Mouse (Mus musculus): ENCODE measurements at regions not wholly inside any gene's neighbourhood (a gene's known extent, or its start where the extent isn't known, plus 50 kb on each side); places are given as distances from the start of the nearest gene placed in this dataset.

GRCm38 (mm10) chr1:40967768-40968504, 162.5 kb downstream of the Tmem182 start:
- Histone ChIP-seq H3K4me3 (ENCODE audit: insufficient read depth in 1 of 2, low read depth in 2 of 2, low read length in 2 of 2) (no peak overlapping the region), H3K4me2 (ENCODE audit: low read depth) (no peak overlapping the region), H3K4me1 (replicated peaks; ENCODE audit: control insufficient read depth in 2 of 2, insufficient read depth in 2 of 2, low read length in 1 of 2) (no peaks in the 10 kb centered on the region), H3K9me3 (ENCODE audit: control insufficient read depth, low read length) (no peaks in the 10 kb centered on the region), H3K9ac (replicated peaks) (no peak overlapping the region), H3K27me3 (ENCODE audit: control insufficient read depth, insufficient read depth, low read length) (no peaks in the 10 kb centered on the region), H3K36me3 (replicated peaks; ENCODE audit: control insufficient read depth, insufficient read depth, low read depth) (no peaks in the 10 kb centered on the region), H3K27ac (no peak overlapping the region)
- ATAC-seq (ENCODE audit: insufficient read depth) (no peak), DNase-seq (ENCODE audit: low read depth in 3 of 3, low spot score in 3 of 3) (no peak)
- TF ChIP-seq CTCF (IDR thresholded peaks at IDR 0.05; ENCODE audit: low read depth) (no peak), EP300 (IDR thresholded peaks at IDR 0.05; ENCODE audit: low read depth) (no peak)
- WGBS (ENCODE audit: insufficient replicate concordance): 63% methylated on average over 17 of the region's 17 CpGs

DNA sequence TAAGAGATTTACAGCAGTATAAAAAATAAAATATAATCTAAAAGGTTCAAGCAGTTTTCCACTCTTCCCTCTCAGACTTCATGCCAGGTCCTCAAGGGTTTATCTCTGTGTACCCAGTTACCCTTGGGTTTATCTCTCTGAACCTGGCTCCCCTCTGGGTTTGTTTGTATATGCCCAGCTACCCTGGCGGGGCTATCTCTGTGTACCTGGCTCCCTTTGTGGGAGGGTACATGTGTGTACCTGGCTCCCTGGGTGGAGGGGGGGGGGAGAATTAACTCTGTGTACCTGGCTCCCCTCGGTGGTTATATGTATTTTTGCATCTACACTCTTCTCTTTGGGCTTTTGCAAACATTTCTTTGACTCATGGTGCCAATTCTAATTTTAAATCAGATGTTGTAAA, 178.4 kb downstream of the Tmem182 start:
- Histone ChIP-seq H3K4me3 (ENCODE audit: insufficient read depth in 1 of 2, low read depth in 2 of 2, low read length in 2 of 2) (no peak overlapping the region), H3K4me1 (replicated peaks; ENCODE audit: control insufficient read depth in 2 of 2, insufficient read depth in 2 of 2, low read length in 1 of 2) (no peaks in the 10 kb centered on the region), H3K4me2 (ENCODE audit: low read depth) (no peak overlapping the region), H3K27me3 (ENCODE audit: control insufficient read depth, insufficient read depth, low read length) (no peaks in the 10 kb centered on the region), H3K36me3 (replicated peaks; ENCODE audit: control insufficient read depth, insufficient read depth, low read depth) (no peaks in the 10 kb centered on the region), H3K9me3 (ENCODE audit: control insufficient read depth, low read length) (no peaks in the 10 kb centered on the region), H3K27ac (no peak overlapping the region), H3K9ac (replicated peaks) (no peak overlapping the region)
- WGBS (ENCODE audit: insufficient replicate concordance): 19% methylated on average over 2 of the region's 2 CpGs
- ATAC-seq (ENCODE audit: insufficient read depth) (no peak), DNase-seq (ENCODE audit: low read depth in 3 of 3, low spot score in 3 of 3) (no peak)
- no peak for TF ChIP-seq CTCF (IDR thresholded peaks at IDR 0.05; ENCODE audit: low read depth)
- TF ChIP-seq EP300 (IDR thresholded peaks at IDR 0.05; ENCODE audit: low read depth): no peak

DNA sequence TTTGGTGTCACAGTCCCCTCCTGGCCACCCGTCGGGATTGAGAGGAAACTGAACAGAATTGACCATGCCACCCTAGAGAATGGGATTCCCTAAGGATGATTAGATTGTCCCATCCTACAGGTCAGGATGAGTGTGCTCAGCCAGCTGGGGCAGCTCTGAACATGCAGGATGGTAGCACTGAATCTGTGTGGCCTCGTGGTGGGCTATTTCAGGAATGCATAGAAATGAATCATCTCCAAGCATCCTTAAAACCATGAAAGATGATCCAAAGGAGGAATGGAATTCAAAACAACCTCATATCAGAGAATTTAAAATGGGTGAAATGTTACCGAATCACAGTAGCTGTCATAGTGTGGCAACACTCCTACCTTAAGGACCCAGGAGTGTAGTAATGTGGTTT, 187.9 kb downstream of the Tmem182 start:
- H3K4me1 ChIP-seq (replicated peaks; ENCODE audit: control insufficient read depth in 2 of 2, insufficient read depth in 2 of 2, low read length in 1 of 2): no peaks in the 10 kb centered on the region
- 62% methylated on average over 4 of the region's 4 CpGs for WGBS (ENCODE audit: insufficient replicate concordance)
- TF ChIP-seq EP300 (IDR thresholded peaks at IDR 0.05; ENCODE audit: low read depth) (no peak), CTCF (IDR thresholded peaks at IDR 0.05; ENCODE audit: low read depth) (no peak)
- DNase-seq (ENCODE audit: low read depth in 3 of 3, low spot score in 3 of 3) (no peak), ATAC-seq (ENCODE audit: insufficient read depth) (no peak)
- no peaks in the 10 kb centered on the region for H3K36me3 ChIP-seq (replicated peaks; ENCODE audit: control insufficient read depth, insufficient read depth, low read depth)
- no peak overlapping the region for H3K4me3 ChIP-seq (ENCODE audit: insufficient read depth in 1 of 2, low read depth in 2 of 2, low read length in 2 of 2)
- H3K9me3 ChIP-seq (ENCODE audit: control insufficient read depth, low read length): no peaks in the 10 kb centered on the region
- no peaks in the 10 kb centered on the region for H3K27me3 ChIP-seq (ENCODE audit: control insufficient read depth, insufficient read depth, low read length)
- H3K9ac ChIP-seq (replicated peaks): no peak overlapping the region
- no peak overlapping the region for H3K4me2 ChIP-seq (ENCODE audit: low read depth)
- no peak overlapping the region for H3K27ac ChIP-seq

GRCm38 (mm10) chr1:41001154-41001949, 196.0 kb downstream of the Tmem182 start:
- no peak for DNase-seq (ENCODE audit: low read depth in 3 of 3, low spot score in 3 of 3)
- Histone ChIP-seq H3K4me1 (replicated peaks; ENCODE audit: control insufficient read depth in 2 of 2, insufficient read depth in 2 of 2, low read length in 1 of 2) (no peaks in the 10 kb centered on the region), H3K36me3 (replicated peaks; ENCODE audit: control insufficient read depth, insufficient read depth, low read depth) (no peaks in the 10 kb centered on the region)

DNA sequence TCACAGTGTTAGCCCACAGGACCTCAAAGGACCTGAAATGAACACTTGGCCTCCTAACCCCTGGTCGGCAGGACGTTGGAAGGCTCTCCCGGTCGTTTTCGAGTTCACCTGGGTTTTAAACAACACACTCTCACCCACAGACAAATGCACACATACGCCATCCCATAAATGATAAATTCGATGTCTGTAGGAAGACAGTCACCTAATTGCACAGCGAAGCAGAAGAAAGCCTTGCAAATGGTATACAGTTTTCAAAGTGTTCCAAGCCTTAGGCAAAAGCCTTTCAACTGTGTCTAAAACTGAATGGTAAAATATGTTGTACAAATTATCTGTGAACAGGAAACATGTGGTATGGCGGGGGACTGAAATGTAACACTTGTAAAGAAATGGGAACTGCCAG, 196.6 kb downstream of the Tmem182 start:
- Histone ChIP-seq H3K36me3 (replicated peaks; ENCODE audit: control insufficient read depth, insufficient read depth, low read depth) (no peaks in the 10 kb centered on the region), H3K27me3 (ENCODE audit: control insufficient read depth, insufficient read depth, low read length) (no peaks in the 10 kb centered on the region), H3K4me2 (ENCODE audit: low read depth) (no peak overlapping the region), H3K9me3 (ENCODE audit: control insufficient read depth, low read length) (no peaks in the 10 kb centered on the region), H3K27ac (no peak overlapping the region), H3K4me1 (replicated peaks; ENCODE audit: control insufficient read depth in 2 of 2, insufficient read depth in 2 of 2, low read length in 1 of 2) (no peaks in the 10 kb centered on the region), H3K4me3 (ENCODE audit: insufficient read depth in 1 of 2, low read depth in 2 of 2, low read length in 2 of 2) (no peak overlapping the region), H3K9ac (replicated peaks) (no peak overlapping the region)
- DNase-seq (ENCODE audit: low read depth in 3 of 3, low spot score in 3 of 3) (no peak), ATAC-seq (ENCODE audit: insufficient read depth) (no peak)
- 53% methylated on average over 9 of the region's 9 CpGs for WGBS (ENCODE audit: insufficient replicate concordance)
- TF ChIP-seq EP300 (IDR thresholded peaks at IDR 0.05; ENCODE audit: low read depth): no peak
- no peak for TF ChIP-seq CTCF (IDR thresholded peaks at IDR 0.05; ENCODE audit: low read depth)

More at GRCm38 (mm10) chr1:41001154-41001949, 196.0 kb downstream of the Tmem182 start:
- Histone ChIP-seq H3K27ac (no peak overlapping the region), H3K4me3 (ENCODE audit: insufficient read depth in 1 of 2, low read depth in 2 of 2, low read length in 2 of 2) (no peak overlapping the region), H3K9me3 (ENCODE audit: control insufficient read depth, low read length) (no peaks in the 10 kb centered on the region), H3K9ac (replicated peaks) (no peak overlapping the region), H3K27me3 (ENCODE audit: control insufficient read depth, insufficient read depth, low read length) (no peaks in the 10 kb centered on the region), H3K4me2 (ENCODE audit: low read depth) (no peak overlapping the region)
- no peak for ATAC-seq (ENCODE audit: insufficient read depth)
- 55% methylated on average over 13 of the region's 13 CpGs for WGBS (ENCODE audit: insufficient replicate concordance)
- TF ChIP-seq CTCF (IDR thresholded peaks at IDR 0.05; ENCODE audit: low read depth) (peak; percentile 26; the same call in 1 of the 2 replicates), EP300 (IDR thresholded peaks at IDR 0.05; ENCODE audit: low read depth) (no peak)
